Mouse (Mus musculus) hindbrain, embryonic 12.5 days (tissue): ENCODE results near the gene Pax6. TPM values are rescaled to one million over a fixed set of nuclear protein-coding genes. Genes with fewer than 3 reads are reported as not detected.

Experiments
- ATAC-seq: fragments of 200-750 bp; cut with Nextera tagmentation; 2 replicates; pipeline ENCODE4 v1.8.0; 2017; ENCODE audit warnings: moderate TSS enrichment; ENCODE audit not compliant: low FRiP score
- H3K27ac ChIP-seq: fragments of 300-500 bp; sonication (generic); 2 replicates; pipeline ENCODE4 v1.5.1; 2016; ENCODE audit warnings: mild to moderate bottlenecking
- H3K27me3 ChIP-seq: fragments of 300-500 bp; sonication (generic); 2 replicates; pipeline ENCODE4 v1.6.1; 2016; ENCODE audit warnings: mild to moderate bottlenecking
- H3K36me3 ChIP-seq: fragments of 300-500 bp; sonication (generic); 2 replicates; pipeline ENCODE4 v1.6.1; 2016; ENCODE audit warnings: mild to moderate bottlenecking
- H3K4me1 ChIP-seq: fragments of 300-500 bp; sonication (generic); 2 replicates; pipeline ENCODE4 v1.6.1; 2016
- H3K4me2 ChIP-seq: fragments of 300-500 bp; sonication (generic); replicated peaks from 2 replicates; pipeline ENCODE4 v1.6.1; 2016; ENCODE audit warnings: mild to moderate bottlenecking
- H3K4me3 ChIP-seq: fragments of 300-500 bp; sonication (generic); 2 replicates; pipeline ENCODE4 v1.5.1; 2016; ENCODE audit warnings: mild to moderate bottlenecking
- H3K9ac ChIP-seq: fragments of 300-500 bp; sonication (generic); 2 replicates; pipeline ENCODE4 v1.6.1; 2016; ENCODE audit warnings: mild to moderate bottlenecking, moderate library complexity
- H3K9me3 ChIP-seq: fragments of 300-500 bp; sonication (generic); replicated peaks from 2 replicates; pipeline ENCODE4 v1.6.1; 2016; ENCODE audit warnings: mild to moderate bottlenecking
- WGBS: fragments of 180-500 bp; shearing (Covaris S2); methylation state at CpG from one replicate; pipeline ENCODE4 v1.1.7; 2016; 5-methylcytosine and 5-hydroxymethylcytosine counted together
- polyA plus RNA-seq: library from polyadenylated mRNA; unstranded; fragments of >200 nt; fragmentation: Nextera tagmentation; extraction: Ambion mirVana; gene quantifications from 2 replicates; pipeline ENCODE4 v1.2.1, GENCODE M21; 2016

Gene Pax6
- polyA plus RNA-seq, 1 experiment from 2014 or later: 17.9 TPM

DNA sequence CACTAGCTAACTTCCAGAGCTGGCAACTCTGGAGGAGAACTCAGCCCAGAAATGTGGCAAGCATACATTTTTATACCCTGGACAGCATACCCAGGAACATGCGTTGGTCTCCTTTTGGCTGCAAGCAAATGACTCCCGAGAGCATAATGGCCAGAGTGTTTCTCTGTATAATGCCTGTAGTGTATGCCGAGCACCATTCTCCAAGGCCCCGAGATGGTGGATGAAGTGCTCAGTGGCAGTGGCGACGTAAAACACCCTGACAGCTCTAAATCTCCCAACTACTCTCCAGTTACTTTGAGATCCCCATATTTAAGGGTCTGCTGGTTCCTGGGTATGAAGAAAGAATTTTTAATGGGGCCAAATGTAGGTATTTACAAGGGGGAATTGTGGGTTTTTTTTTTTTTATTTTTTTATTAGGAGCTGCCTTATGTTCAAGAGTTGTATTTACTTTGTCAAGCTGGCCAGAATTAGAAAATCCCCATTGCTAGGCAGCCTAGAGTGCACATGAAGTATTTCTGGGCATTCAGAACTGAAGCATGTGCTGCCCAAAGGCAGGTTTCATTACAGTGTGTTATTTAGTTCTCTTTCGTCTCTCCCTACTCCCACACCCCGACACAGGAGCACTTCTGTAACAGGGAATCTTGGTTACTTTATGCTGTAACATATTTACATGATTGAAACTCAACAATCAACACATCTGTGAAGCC lies 46.9 kb downstream of the Pax6 start:
- Histone ChIP-seq H3K4me2 (no peak overlapping the region), H3K9me3 (no peaks in the 10 kb centered on the region), H3K27me3 (no peaks in the 10 kb centered on the region), H3K4me1 (peaks cover 11% of the 10 kb centered on the region; the same call in 1 of the 2 replicates), H3K36me3 (no peaks in the 10 kb centered on the region), H3K9ac (no peak overlapping the region), H3K27ac (no peak overlapping the region), H3K4me3 (no peak overlapping the region)
- 67% methylated on average over 8 of the region's 8 CpGs for WGBS
- no peak for ATAC-seq

DNA sequence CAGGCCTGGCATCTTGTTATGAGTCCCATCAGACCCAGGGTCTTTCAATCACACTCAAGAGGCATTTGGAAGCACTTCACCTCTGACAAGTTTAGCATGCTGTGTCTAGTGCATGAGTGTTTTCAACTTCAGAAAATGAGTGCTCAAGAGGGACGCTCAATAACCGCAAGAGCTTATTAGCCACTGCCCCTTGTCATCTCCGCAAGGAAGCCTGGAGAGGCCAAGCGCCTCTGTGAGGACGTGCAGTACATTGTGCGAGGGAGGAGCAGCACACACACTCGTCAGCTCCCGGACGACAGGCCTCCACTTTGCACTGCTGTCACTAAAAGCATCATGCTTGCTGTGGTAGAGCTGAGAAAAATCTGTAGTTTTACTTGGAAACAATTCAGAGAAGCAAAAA lies 58.0 kb downstream of the Pax6 start:
- H3K4me2 ChIP-seq: no peak overlapping the region
- ATAC-seq: no peak
- no peaks in the 10 kb centered on the region for H3K4me1 ChIP-seq
- no peaks in the 10 kb centered on the region for H3K36me3 ChIP-seq
- H3K9me3 ChIP-seq: no peaks in the 10 kb centered on the region
- H3K27ac ChIP-seq: no peak overlapping the region
- 71% methylated on average over 9 of the region's 9 CpGs for WGBS
- no peaks in the 10 kb centered on the region for H3K27me3 ChIP-seq
- no peak overlapping the region for H3K4me3 ChIP-seq
- H3K9ac ChIP-seq: no peak overlapping the region

DNA sequence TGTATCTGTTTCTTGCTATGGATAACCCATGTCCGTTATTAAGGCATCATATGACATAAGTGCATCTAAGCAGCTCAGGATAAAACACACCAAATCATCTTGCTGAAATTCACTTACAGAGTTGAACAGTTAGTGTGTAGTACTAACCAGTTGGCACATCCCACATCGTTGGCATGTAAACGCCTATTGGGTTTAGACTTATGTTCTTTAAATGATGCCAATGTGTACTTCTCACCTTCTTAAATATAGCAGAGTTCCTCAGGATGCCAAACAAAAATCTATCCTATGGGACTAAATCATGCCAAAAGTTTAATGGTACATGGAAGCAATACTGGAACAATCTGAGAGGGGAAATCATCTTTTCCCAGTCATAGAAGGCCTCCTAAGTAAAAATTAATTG lies 62.0 kb downstream of the Pax6 start:
- H3K4me3 ChIP-seq: no peak overlapping the region
- no peaks in the 10 kb centered on the region for H3K4me1 ChIP-seq
- no peak overlapping the region for H3K27ac ChIP-seq
- no peaks in the 10 kb centered on the region for H3K9me3 ChIP-seq
- ATAC-seq: no peak
- no peak overlapping the region for H3K4me2 ChIP-seq
- WGBS: 97% methylated on average over 3 of the region's 3 CpGs
- H3K9ac ChIP-seq: no peak overlapping the region
- H3K27me3 ChIP-seq: no peaks in the 10 kb centered on the region
- no peaks in the 10 kb centered on the region for H3K36me3 ChIP-seq

DNA sequence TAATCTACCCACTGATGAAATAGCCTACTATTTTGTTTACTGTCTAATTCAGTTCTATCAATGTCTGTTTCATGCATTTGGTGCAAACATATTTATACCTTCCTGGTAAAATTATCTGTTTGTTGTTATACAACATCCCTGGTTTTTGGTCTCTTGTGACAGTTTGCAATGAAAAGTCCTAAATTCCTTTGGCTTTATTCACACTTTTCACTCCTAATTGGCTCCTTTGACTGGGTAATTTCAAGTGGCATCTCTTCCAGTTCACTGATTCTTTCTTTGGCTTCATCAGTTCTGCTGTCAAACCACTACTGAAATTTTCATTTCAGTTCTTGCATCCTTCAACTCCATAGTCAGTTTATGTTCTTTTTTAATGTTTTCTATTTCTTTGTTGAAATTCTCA lies 67.5 kb downstream of the Pax6 start:
- Histone ChIP-seq H3K9me3 (no peaks in the 10 kb centered on the region), H3K27ac (no peak overlapping the region), H3K4me3 (no peak overlapping the region), H3K4me1 (no peaks in the 10 kb centered on the region), H3K4me2 (no peak overlapping the region), H3K27me3 (no peaks in the 10 kb centered on the region), H3K36me3 (no peaks in the 10 kb centered on the region), H3K9ac (no peak overlapping the region)
- ATAC-seq: no peak

DNA sequence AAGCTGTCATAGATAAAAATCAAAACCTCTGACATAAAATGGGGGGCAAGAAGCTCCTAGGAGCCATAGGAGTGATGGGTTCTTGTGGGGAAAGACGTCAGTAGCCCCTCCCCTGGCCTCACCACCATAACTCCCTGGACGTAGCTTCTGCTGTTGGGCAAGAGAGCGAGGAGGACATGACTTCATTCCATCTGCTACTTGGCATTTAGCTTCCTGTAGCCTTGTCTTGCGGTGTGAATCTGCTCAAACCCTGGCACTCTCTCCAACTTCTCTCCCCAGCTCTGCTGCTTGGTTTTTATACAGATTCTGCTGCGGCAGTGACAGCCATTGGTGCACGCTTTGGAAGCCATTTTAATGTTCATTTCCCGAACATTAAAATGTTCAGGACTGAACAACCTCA lies 78.2 kb downstream of the Pax6 start:
- Histone ChIP-seq H3K9ac (no peak overlapping the region), H3K9me3 (no peaks in the 10 kb centered on the region)
- 88% methylated on average over 7 of the region's 7 CpGs for WGBS

More for the DNA sequence above, 78.2 kb downstream of the Pax6 start:
- H3K27ac ChIP-seq: no peak overlapping the region
- no peaks in the 10 kb centered on the region for H3K36me3 ChIP-seq
- no peak for ATAC-seq
- H3K4me3 ChIP-seq: no peak overlapping the region
- no peaks in the 10 kb centered on the region for H3K4me1 ChIP-seq
- H3K4me2 ChIP-seq: no peak overlapping the region
- no peaks in the 10 kb centered on the region for H3K27me3 ChIP-seq

Other genes starting within 250 kb of the Pax6 start
- gene Elp4, start 235.7 kb downstream of the Pax6 start, polyA plus RNA-seq: 49.7 and 50.4 TPM in 2 replicates
- 106 and 124 TPM in 2 replicates for gene Immp1l, start 235.7 kb downstream of the Pax6 start, polyA plus RNA-seq